Mouse (Mus musculus) bone marrow, adult 2 months (tissue): ENCODE measurements around the gene Axdnd1.

Source experiments
- CTCF ChIP-seq: fragments of 200-500 bp; IDR thresholded peaks from 2 replicates; pipeline ENCODE4 v1.5.1; 2011; ENCODE audit warnings: low read length, control low read depth; ENCODE audit not compliant: control insufficient read depth, insufficient read depth
- POLR2A ChIP-seq: fragments of 200-500 bp; IDR thresholded peaks from 2 replicates; pipeline ENCODE4 v1.6.1; 2011; ENCODE audit warnings: low read depth, mild to moderate bottlenecking, control low read depth, low read length, borderline replicate concordance; ENCODE audit not compliant: control insufficient read depth

DNA sequence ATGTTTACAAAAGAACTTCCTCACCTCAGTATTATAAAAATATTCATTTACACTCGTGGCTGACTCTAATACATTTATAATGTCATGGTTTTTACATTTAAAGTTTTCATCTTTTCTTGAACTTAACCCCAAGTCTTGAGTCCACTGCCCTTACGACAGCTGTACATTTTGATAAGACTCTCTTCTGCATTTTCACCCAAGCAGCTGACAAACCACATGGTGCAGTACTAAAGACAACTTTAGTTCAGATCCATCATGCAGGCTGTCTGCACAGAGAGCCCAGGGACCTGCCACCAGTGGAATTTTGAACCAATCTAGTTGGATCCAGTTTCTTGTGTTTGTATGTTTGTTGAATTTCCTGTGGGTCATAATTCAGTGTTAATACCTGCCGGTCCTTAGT lies 34.1 kb downstream of the Axdnd1 start:
- TF ChIP-seq CTCF (no peak), POLR2A (no peak)
